Mouse (Mus musculus): ENCODE measurements around the gene Pla2g4e. TPM values are rescaled to one million over a fixed set of nuclear protein-coding genes. Genes with fewer than 3 reads are reported as not detected.

Gene Pla2g4e
- polyA plus RNA-seq, 1 experiment from 2014 or later: not detected

DNA sequence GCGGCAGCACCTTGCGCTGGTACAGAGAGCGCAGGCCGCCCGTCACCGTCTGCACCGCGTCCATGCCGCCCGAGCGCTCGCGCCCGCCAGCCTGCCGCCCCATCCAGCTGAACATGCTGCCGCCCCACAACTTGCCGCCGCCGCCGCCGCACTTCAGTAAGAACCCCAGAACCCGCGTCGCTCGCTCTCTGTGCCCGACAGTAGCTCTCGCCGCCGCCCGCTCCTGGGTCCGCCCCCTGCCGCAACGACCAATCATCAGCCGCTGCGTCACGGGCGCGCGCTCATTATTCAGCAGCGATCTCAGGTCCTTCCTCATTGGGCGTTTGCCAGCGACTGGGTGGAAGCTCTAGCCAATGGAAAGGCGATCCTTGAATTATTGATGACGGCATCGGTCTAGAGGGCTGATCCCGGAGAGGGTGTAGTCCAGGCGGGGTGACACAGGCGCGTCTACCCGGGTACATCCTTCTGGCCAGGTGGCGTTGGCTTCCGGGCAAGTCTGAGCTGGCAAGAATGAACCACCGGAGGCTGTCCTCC lies 90.7 kb downstream of the Pla2g4e start, which contains the start of gene Ehd4:
Ehd4 (minus strand) TSS at position 246 of the 534 bp plus-strand sequence.
- Histone ChIP-seq H3K27ac (replicated peaks) (peak within 1 kb of the TSS; percentile 86), H3K4me2 (peak within 1 kb of the TSS; percentile 100), H3K9me3 (replicated peaks) (no peaks in the 10 kb centered on the region), H3K27me3 (no peaks in the 10 kb centered on the region), H3K4me1 (replicated peaks) (peaks cover 22% of the 10 kb centered on the region), H3K4me3 (replicated peaks) (peak within 1 kb of the TSS; percentile 84), H3K9ac (peak within 1 kb of the TSS; percentile 88), H3K36me3 (replicated peaks) (no peaks in the 10 kb centered on the region)
- ATAC-seq (ENCODE audit: insufficient read depth): peak; percentile 99
- WGBS (ENCODE audit: insufficient replicate concordance): 0% methylated on average over 53 of the region's 53 CpGs

DNA sequence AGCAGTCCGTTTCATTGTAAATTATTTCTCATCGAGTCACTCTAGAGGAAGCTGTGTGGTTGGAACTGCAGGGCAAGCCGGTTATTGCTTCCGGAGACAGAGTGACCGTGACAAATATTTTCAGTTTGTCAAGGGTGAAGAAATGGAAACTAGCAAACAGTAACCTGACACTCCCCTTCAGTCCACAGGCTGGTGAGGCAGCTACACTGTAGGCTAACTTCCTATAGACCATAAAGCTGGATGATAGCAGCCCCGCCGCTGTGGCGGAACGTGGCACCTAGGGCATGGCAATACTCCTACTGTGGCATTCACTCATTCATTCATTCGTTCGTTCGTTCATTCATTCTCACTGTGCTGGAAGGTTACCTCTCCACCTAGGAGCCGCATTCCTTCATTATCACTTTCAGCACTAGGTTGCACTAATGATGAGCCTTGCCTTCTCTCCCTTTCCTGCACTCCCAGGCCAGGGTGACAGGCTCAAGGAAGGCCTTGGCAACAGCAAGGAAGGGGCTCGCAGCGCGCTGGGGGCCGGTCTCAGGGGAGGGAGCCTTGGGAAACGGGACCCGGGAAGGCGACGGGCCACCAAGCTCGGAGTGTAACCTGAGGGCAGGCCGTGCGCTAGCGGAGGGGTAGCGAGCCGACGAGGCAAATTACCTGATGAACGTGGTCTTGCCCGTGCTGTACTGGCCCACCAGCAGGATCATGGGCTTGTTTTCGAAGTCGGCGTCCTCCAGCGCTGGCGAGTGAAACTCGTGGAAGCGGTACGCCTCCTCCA lies 91.4 kb downstream of the Pla2g4e start:
- no peaks in the 10 kb centered on the region for H3K36me3 ChIP-seq (replicated peaks)
- WGBS (ENCODE audit: insufficient replicate concordance): under 1% methylated on average over 38 of the region's 38 CpGs
- H3K9ac ChIP-seq: peak overlapping the region; percentile 88
- H3K4me2 ChIP-seq: peak overlapping the region; percentile 100
- peaks cover 21% of the 10 kb centered on the region for H3K4me1 ChIP-seq (replicated peaks)
- no peaks in the 10 kb centered on the region for H3K27me3 ChIP-seq
- peak overlapping the region; percentile 84 for H3K4me3 ChIP-seq (replicated peaks)
- H3K9me3 ChIP-seq (replicated peaks): no peaks in the 10 kb centered on the region
- peak overlapping the region; percentile 86 for H3K27ac ChIP-seq (replicated peaks)
- ATAC-seq (ENCODE audit: insufficient read depth): peak; percentile 20

- Histone ChIP-seq H3K9me3 (replicated peaks) (no peaks in the 10 kb centered on the region), H3K9ac (no peak overlapping the region), H3K27ac (replicated peaks) (no peak overlapping the region), H3K27me3 (no peaks in the 10 kb centered on the region), H3K4me2 (no peak overlapping the region), H3K4me1 (replicated peaks) (peaks cover 24% of the 10 kb centered on the region), H3K36me3 (replicated peaks) (no peaks in the 10 kb centered on the region), H3K4me3 (replicated peaks) (no peak overlapping the region)
- 74% methylated on average over 3 of the region's 3 CpGs for WGBS (ENCODE audit: insufficient replicate concordance)
- ATAC-seq (ENCODE audit: insufficient read depth): no peak
Observed at GRCm38 (mm10) chr2:120150571-120150970, 94.6 kb downstream of the Pla2g4e start.

DNA sequence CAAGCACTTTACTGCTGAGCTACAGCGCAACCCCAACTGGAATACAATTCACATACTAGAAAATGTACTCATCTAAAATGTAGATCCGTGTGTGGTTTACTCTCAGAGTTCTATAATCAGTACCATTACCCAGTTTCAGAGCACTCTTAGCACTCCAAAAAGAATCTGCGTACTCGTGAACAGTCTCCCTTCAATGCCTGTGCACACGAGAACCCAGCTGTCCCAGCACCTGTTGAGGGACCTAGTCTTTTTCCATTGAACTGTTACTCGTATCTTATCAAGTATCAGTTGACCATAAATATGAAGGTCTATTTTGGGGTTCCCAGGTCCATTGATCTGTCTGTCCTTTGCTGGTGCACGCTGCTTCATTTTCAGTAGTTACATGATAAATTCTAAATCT lies 95.5 kb downstream of the Pla2g4e start:
- ATAC-seq (ENCODE audit: insufficient read depth): no peak
- WGBS (ENCODE audit: insufficient replicate concordance): 76% methylated on average over 7 of the region's 7 CpGs

GRCm38 (mm10) chr2:120147999-120148398 lies 97.1 kb downstream of the Pla2g4e start:
- H3K4me1 ChIP-seq (replicated peaks): peaks cover 6% of the 10 kb centered on the region; the same call in 1 of the 2 replicates
- ATAC-seq (ENCODE audit: insufficient read depth): no peak
- no peaks in the 10 kb centered on the region for H3K36me3 ChIP-seq (replicated peaks)
- H3K27me3 ChIP-seq: no peaks in the 10 kb centered on the region
- WGBS (ENCODE audit: insufficient replicate concordance): 57% methylated on average over 3 of the region's 3 CpGs
- H3K4me2 ChIP-seq: no peak overlapping the region
- no peak overlapping the region for H3K9ac ChIP-seq
- no peaks in the 10 kb centered on the region for H3K9me3 ChIP-seq (replicated peaks)
- no peak overlapping the region for H3K27ac ChIP-seq (replicated peaks)
- no peak overlapping the region for H3K4me3 ChIP-seq (replicated peaks)

More for the DNA sequence above, 95.5 kb downstream of the Pla2g4e start:
- no peak overlapping the region for H3K9ac ChIP-seq
- H3K36me3 ChIP-seq (replicated peaks): no peaks in the 10 kb centered on the region
- H3K27ac ChIP-seq (replicated peaks): no peak overlapping the region
- H3K9me3 ChIP-seq (replicated peaks): no peaks in the 10 kb centered on the region
- no peak overlapping the region for H3K4me3 ChIP-seq (replicated peaks)
- no peak overlapping the region for H3K4me2 ChIP-seq
- H3K4me1 ChIP-seq (replicated peaks): peaks cover 18% of the 10 kb centered on the region
- H3K27me3 ChIP-seq: no peaks in the 10 kb centered on the region

- Histone ChIP-seq H3K9me3 (replicated peaks) (no peaks in the 10 kb centered on the region), H3K9ac (no peak overlapping the region), H3K4me3 (replicated peaks) (no peak overlapping the region), H3K4me2 (no peak overlapping the region), H3K4me1 (replicated peaks) (0 out of 2 replicates have a peak, but pooled peaks cover 4% of the 10 kb centered on the region), H3K36me3 (replicated peaks) (no peaks in the 10 kb centered on the region), H3K27me3 (no peaks in the 10 kb centered on the region), H3K27ac (replicated peaks) (no peak overlapping the region)
- no peak for ATAC-seq (ENCODE audit: insufficient read depth)
- 39% methylated on average over 2 of the region's 2 CpGs for WGBS (ENCODE audit: insufficient replicate concordance)
Observed at GRCm38 (mm10) chr2:120147364-120147763, 97.8 kb downstream of the Pla2g4e start.

GRCm38 (mm10) chr2:120146543-120146942 lies 98.6 kb downstream of the Pla2g4e start:
- WGBS (ENCODE audit: insufficient replicate concordance): 62% methylated on average over 2 of the region's 2 CpGs

GRCm38 (mm10) chr2:120144390-120144789 lies 100.7 kb downstream of the Pla2g4e start:
- Histone ChIP-seq H3K36me3 (replicated peaks) (no peaks in the 10 kb centered on the region), H3K4me1 (replicated peaks) (0 out of 2 replicates have a peak, but pooled peaks cover 4% of the 10 kb centered on the region), H3K4me2 (no peak overlapping the region), H3K27me3 (no peaks in the 10 kb centered on the region), H3K27ac (replicated peaks) (no peak overlapping the region), H3K9ac (no peak overlapping the region), H3K9me3 (replicated peaks) (no peaks in the 10 kb centered on the region), H3K4me3 (replicated peaks) (no peak overlapping the region)
- 72% methylated on average over 4 of the region's 4 CpGs for WGBS (ENCODE audit: insufficient replicate concordance)
- no peak for ATAC-seq (ENCODE audit: insufficient read depth)

More at GRCm38 (mm10) chr2:120146543-120146942, 98.6 kb downstream of the Pla2g4e start:
- Histone ChIP-seq H3K27me3 (no peaks in the 10 kb centered on the region), H3K4me2 (no peak overlapping the region), H3K9me3 (replicated peaks) (no peaks in the 10 kb centered on the region), H3K4me3 (replicated peaks) (no peak overlapping the region), H3K9ac (no peak overlapping the region), H3K36me3 (replicated peaks) (no peaks in the 10 kb centered on the region), H3K27ac (replicated peaks) (no peak overlapping the region), H3K4me1 (replicated peaks) (0 out of 2 replicates have a peak, but pooled peaks cover 4% of the 10 kb centered on the region)
- no peak for ATAC-seq (ENCODE audit: insufficient read depth)

- ATAC-seq (ENCODE audit: insufficient read depth): no peak
- Histone ChIP-seq H3K36me3 (replicated peaks) (no peaks in the 10 kb centered on the region), H3K9ac (no peak overlapping the region), H3K4me2 (no peak overlapping the region), H3K4me1 (replicated peaks) (no peaks in the 10 kb centered on the region), H3K4me3 (replicated peaks) (no peak overlapping the region), H3K27ac (replicated peaks) (no peak overlapping the region), H3K9me3 (replicated peaks) (no peaks in the 10 kb centered on the region), H3K27me3 (no peaks in the 10 kb centered on the region)
- WGBS (ENCODE audit: insufficient replicate concordance): 67% methylated on average over 5 of the region's 5 CpGs
Observed at GRCm38 (mm10) chr2:120142336-120142735, 102.8 kb downstream of the Pla2g4e start.

DNA sequence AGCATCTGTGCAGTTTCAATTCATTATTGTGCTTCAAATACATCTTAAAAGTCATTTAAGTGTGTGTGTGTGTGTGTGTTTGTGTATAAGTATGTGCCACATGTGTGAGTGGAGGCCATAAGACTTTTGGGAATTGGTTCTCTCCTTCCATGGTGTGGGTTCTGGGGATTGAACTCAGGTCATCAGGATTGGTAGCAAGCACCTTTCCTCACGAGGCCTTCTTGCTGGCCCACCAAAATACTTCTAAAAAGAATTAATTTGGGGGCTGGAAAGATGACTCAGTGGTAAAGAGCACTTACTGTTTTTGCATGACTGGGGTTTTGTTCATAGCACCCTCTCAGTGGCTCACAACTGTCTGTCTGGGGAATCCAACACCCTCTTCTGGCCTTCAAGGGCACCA lies 103.5 kb downstream of the Pla2g4e start:
- no peaks in the 10 kb centered on the region for H3K4me1 ChIP-seq (replicated peaks)
- H3K9me3 ChIP-seq (replicated peaks): no peaks in the 10 kb centered on the region
- no peaks in the 10 kb centered on the region for H3K27me3 ChIP-seq
- WGBS (ENCODE audit: insufficient replicate concordance): 63% methylated on average over 1 of the region's 1 CpGs
- no peak for ATAC-seq (ENCODE audit: insufficient read depth)
- H3K4me3 ChIP-seq (replicated peaks): no peak overlapping the region
- no peaks in the 10 kb centered on the region for H3K36me3 ChIP-seq (replicated peaks)
- no peak overlapping the region for H3K9ac ChIP-seq
- no peak overlapping the region for H3K4me2 ChIP-seq
- no peak overlapping the region for H3K27ac ChIP-seq (replicated peaks)

DNA sequence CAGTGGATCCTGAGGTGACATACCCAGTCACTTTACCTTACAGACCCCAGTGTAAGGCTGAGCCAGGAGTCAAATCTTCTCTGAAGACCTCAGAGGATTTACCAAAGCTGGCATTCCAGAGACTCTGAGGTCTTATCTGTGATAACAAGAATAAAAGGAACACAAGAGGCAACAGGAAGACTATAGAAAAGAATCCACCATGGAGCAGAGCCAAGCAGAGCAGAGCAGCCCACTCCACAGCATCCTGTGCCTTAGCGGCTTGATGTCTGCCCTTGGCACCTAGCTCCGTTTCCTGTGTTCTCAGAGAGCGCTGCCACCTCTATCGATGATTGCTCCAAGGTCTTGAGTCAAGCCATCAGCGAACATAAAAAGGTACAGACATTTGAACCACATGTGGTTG lies 104.8 kb downstream of the Pla2g4e start:
- Histone ChIP-seq H3K4me3 (replicated peaks) (no peak overlapping the region), H3K27me3 (no peaks in the 10 kb centered on the region), H3K9me3 (replicated peaks) (no peaks in the 10 kb centered on the region)

More for the DNA sequence above, 104.8 kb downstream of the Pla2g4e start:
- 74% methylated on average over 5 of the region's 5 CpGs for WGBS (ENCODE audit: insufficient replicate concordance)
- no peak overlapping the region for H3K4me2 ChIP-seq
- H3K36me3 ChIP-seq (replicated peaks): no peaks in the 10 kb centered on the region
- H3K27ac ChIP-seq (replicated peaks): no peak overlapping the region
- H3K4me1 ChIP-seq (replicated peaks): no peaks in the 10 kb centered on the region
- no peak overlapping the region for H3K9ac ChIP-seq
- ATAC-seq (ENCODE audit: insufficient read depth): no peak

Measured in liver, embryonic 15.5 days (tissue).